Mouse (Mus musculus) kidney, embryonic 16.5 days (tissue): ENCODE measurements around the gene Plxnb2. TPM values are rescaled to one million over a fixed set of nuclear protein-coding genes. Genes with fewer than 3 reads are reported as not detected.

Source experiments
- ATAC-seq: fragments of 200-750 bp; cut with Nextera tagmentation; 2 replicates; pipeline ENCODE4 v1.8.0; 2017; ENCODE audit warnings: moderate TSS enrichment; ENCODE audit not compliant: low FRiP score, low TSS enrichment
- H3K27ac ChIP-seq: fragments of 300-500 bp; sonication (generic); 2 replicates; pipeline ENCODE4 v1.5.1; 2014; ENCODE audit warnings: low read length
- H3K27me3 ChIP-seq: fragments of 300-500 bp; sonication (generic); 2 replicates; pipeline ENCODE4 v1.6.1; 2014; ENCODE audit warnings: low read length, control low read depth, mixed read lengths; ENCODE audit not compliant: insufficient read depth
- H3K36me3 ChIP-seq: fragments of 300-500 bp; sonication (generic); 2 replicates; pipeline ENCODE4 v1.6.1; 2014; ENCODE audit warnings: low read length, control low read depth, mixed read lengths; ENCODE audit not compliant: insufficient read depth
- H3K4me1 ChIP-seq: fragments of 300-500 bp; sonication (generic); 2 replicates; pipeline ENCODE4 v1.6.1; 2014; ENCODE audit warnings: low read length, control low read depth, mixed read lengths; ENCODE audit not compliant: insufficient read depth
- H3K4me2 ChIP-seq: fragments of 300-500 bp; sonication (generic); replicated peaks from 2 replicates; pipeline ENCODE4 v1.6.1; 2014; ENCODE audit warnings: low read depth, low read length
- H3K4me3 ChIP-seq: fragments of 300-500 bp; sonication (generic); 2 replicates; pipeline ENCODE4 v1.5.1; 2014; ENCODE audit warnings: mild to moderate bottlenecking, low read length
- H3K9ac ChIP-seq: fragments of 300-500 bp; sonication (generic); replicated peaks from 2 replicates; pipeline ENCODE4 v1.6.1; 2014; ENCODE audit warnings: low read length
- H3K9me3 ChIP-seq: fragments of 300-500 bp; sonication (generic); 2 replicates; pipeline ENCODE4 v1.6.1; 2016; ENCODE audit warnings: low read length, control low read depth
- WGBS: fragments of 180-500 bp; shearing (Covaris S2); extraction: QIAGEN DNeasy Blood & Tissue Kit; methylation state at CpG from one replicate; pipeline ENCODE4 v1.1.7; 2014; 5-methylcytosine and 5-hydroxymethylcytosine counted together
- polyA plus RNA-seq: library from polyadenylated mRNA; unstranded; fragments of >200 nt; fragmentation: Nextera tagmentation; extraction: Ambion mirVana; gene quantifications from 2 replicates; pipeline ENCODE4 v1.2.1, GENCODE M21; 2015

Gene Plxnb2
- polyA plus RNA-seq, 1 experiment from 2014 or later, result 188 TPM

DNA sequence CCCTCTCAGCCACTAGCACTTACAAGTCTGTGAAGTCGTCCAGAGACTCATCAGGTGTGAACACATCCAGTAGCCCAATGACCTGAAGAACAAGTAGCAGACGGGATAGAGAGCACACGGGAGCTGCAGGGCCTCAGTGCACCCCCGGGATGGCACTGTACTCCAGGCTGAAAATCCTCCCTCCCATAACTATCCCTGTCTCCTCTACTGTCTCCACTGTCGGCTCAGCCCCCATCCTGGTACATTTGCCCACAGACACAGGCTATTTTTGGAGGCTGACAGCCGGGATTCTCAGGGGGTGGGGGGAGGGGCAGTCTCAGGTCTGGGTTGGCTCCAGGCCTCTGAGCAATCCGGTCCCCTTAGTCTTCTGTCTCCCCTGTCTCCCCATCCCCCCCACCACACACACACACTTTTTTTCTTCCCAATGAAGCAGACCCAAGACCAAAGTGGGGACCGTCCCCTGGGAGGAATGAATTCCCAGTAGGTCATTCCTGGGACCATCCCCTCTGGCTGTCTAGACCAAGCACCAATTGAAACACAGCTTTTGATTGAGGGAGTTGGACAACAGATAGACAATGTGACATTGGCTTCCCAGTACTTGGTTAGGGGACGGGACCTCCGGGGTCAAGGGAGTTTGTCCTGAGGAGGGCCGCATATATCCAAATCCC, 43.1 kb downstream of the Plxnb2 start:
- 0 out of 2 replicates have a peak, but pooled peaks cover 2% of the 10 kb centered on the region for H3K36me3 ChIP-seq
- H3K9me3 ChIP-seq, result no peaks in the 10 kb centered on the region
- no peak overlapping the region for H3K9ac ChIP-seq
- 67% methylated on average over 11 of the region's 11 CpGs for WGBS
- no peak overlapping the region for H3K4me3 ChIP-seq
- H3K4me2 ChIP-seq, result no peak overlapping the region
- ATAC-seq, result no peak
- no peak overlapping the region for H3K27ac ChIP-seq
- peaks cover 14% of the 10 kb centered on the region for H3K27me3 ChIP-seq
- H3K4me1 ChIP-seq, result peaks cover 27% of the 10 kb centered on the region

DNA sequence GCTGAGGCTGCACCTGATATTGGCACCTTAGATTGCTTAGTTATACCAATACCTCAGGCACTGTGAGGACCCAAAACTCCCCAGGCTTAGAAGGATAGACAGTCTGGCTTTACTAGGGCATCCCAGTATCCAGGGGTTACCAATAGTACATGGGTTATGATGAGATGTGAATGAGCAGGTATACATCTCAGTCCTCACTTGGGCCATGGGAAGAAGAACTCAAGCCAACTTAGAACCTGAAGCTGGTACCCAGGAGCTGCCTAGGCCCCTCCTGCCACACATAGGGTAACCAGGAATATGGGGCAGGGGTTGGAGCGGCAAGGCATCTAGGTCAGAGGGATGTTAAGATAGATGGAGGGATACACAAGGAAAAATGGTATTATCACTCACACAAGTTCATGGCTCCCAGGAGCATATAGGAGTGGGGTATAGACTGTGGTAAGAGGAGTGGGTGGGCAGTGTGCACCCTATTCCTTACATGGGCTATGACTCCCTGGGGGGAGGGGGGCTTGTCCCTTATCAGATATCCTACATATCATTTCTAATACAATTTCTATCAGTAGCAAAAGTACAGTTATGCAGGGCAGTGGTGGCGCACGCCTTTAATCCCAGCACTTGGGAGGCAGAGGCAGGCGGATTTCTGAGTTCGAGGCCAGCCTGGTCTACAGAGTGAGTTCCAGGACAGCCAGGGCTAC, 44.0 kb downstream of the Plxnb2 start:
- H3K27ac ChIP-seq, result no peak overlapping the region
- H3K4me3 ChIP-seq, result no peak overlapping the region
- no peak for ATAC-seq
- no peaks in the 10 kb centered on the region for H3K9me3 ChIP-seq
- 0 out of 2 replicates have a peak, but pooled peaks cover 2% of the 10 kb centered on the region for H3K36me3 ChIP-seq
- peaks cover 21% of the 10 kb centered on the region for H3K4me1 ChIP-seq
- 98% methylated on average over 5 of the region's 5 CpGs for WGBS
- no peak overlapping the region for H3K4me2 ChIP-seq
- H3K27me3 ChIP-seq, result peaks cover 14% of the 10 kb centered on the region
- no peak overlapping the region for H3K9ac ChIP-seq

DNA sequence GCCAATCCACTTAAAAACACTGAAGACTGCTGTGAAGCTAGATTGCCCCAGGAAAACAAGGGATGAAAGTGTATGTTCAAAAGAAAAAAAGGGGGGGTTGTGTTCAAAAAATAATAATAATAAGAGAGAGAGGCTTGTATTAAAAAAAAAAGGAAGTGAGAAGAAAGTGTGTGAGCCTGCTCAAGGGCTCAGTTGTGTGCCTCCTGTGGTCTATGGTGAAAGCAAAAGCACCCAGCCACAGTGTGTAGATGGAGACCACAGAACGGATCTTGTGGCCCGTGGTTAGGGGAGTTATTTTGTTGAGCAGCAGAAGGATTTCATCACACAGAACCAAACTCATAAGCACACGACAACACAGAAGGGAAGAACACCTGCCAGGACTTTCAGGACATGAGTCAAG, 49.3 kb downstream of the Plxnb2 start:
- no peak for ATAC-seq
- 0 out of 2 replicates have a peak, but pooled peaks cover 2% of the 10 kb centered on the region for H3K36me3 ChIP-seq
- H3K27me3 ChIP-seq, result no peaks in the 10 kb centered on the region
- peaks cover 16% of the 10 kb centered on the region for H3K4me1 ChIP-seq
- H3K9ac ChIP-seq, result no peak overlapping the region
- no peak overlapping the region for H3K4me2 ChIP-seq
- H3K9me3 ChIP-seq, result no peaks in the 10 kb centered on the region
- no peak overlapping the region for H3K27ac ChIP-seq
- WGBS, result 81% methylated on average over 3 of the region's 3 CpGs
- H3K4me3 ChIP-seq, result no peak overlapping the region

DNA sequence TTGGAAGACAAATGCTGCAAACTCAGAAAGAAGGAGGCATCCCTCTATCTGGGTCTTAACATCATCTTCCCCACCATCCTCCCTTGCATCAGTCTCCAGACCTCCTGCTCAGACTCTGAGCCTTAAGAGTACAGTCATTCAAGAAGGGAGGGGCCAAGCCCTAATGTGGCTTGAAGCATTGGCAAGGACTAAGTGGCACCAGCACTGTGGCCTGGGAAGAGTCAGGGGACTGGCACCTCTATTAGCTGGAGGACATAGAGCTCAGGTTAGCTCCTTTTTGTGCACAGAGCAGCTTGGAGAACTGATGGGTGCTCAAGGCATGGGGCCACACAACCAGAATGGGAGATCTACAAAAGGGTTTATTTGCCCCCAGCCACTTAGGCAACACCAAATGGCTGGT, 50.3 kb downstream of the Plxnb2 start:
- Histone ChIP-seq H3K27me3 (no peaks in the 10 kb centered on the region), H3K27ac (no peak overlapping the region), H3K9me3 (no peaks in the 10 kb centered on the region), H3K4me1 (peaks cover 16% of the 10 kb centered on the region), H3K9ac (no peak overlapping the region), H3K36me3 (0 out of 2 replicates have a peak, but pooled peaks cover 3% of the 10 kb centered on the region), H3K4me2 (no peak overlapping the region), H3K4me3 (no peak overlapping the region)
- ATAC-seq, result no peak

DNA sequence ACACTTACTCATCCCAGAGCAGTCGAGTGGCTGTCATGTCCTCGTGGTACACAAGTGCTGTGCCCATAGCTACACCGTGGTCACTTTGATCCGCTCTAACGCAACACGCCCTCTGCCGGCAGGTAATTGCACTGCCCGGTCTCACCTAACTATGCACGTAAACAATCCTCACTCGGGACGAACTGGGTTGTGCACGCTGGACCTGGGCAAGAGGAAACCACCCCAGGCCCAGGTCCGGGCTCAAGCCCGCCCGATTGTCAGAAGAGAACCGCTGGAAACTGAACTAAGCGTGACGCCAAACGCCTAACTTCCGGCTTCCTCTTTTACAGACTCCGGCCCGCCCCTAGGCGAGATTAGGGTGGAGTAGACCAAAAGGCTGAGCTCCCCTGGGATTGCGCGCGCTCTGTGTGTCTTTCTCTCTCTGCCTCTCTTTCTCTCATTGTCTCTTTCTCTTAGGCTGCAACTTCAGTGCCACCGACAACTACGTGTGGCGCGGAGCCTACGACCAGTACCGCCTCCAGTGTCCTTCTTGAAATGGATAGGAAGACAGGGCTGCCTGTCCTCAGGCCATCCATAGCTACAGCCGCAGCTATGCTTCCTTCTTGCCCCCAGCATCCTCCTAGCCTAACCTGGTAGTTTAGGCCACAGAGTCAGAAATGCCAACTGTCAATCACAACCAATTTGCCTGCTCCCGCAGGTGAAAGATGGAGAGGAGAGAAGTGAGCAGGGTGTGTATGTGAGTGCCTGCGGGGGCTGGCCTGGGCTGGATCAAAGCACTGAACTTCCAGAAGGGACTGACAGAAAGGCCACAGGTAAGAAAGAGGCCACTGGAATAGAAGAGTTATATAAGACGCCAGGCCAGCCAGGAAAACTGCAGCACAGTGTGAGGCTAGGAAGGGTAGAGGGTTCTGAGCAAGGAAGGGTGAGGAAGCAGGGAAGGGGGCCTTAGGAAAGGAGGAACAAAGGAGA, 51.9 kb downstream of the Plxnb2 start, which contains the start of gene Hdac10:
Gene Hdac10, minus strand, starts transcription at position 319 of the 969 bp plus-strand sequence.
- Histone ChIP-seq H3K27ac (peak within 1 kb of the TSS; percentile 81), H3K4me3 (peak within 1 kb of the TSS; percentile 65), H3K27me3 (no peaks in the 10 kb centered on the region), H3K4me1 (peaks cover 20% of the 10 kb centered on the region), H3K9me3 (no peaks in the 10 kb centered on the region), H3K9ac (peak within 1 kb of the TSS; percentile 80), H3K4me2 (peak within 1 kb of the TSS; percentile 73), H3K36me3 (0 out of 2 replicates have a peak, but pooled peaks cover 5% of the 10 kb centered on the region)
- ATAC-seq, result peak; percentile 82
- 3% methylated on average over 36 of the region's 36 CpGs for WGBS

DNA sequence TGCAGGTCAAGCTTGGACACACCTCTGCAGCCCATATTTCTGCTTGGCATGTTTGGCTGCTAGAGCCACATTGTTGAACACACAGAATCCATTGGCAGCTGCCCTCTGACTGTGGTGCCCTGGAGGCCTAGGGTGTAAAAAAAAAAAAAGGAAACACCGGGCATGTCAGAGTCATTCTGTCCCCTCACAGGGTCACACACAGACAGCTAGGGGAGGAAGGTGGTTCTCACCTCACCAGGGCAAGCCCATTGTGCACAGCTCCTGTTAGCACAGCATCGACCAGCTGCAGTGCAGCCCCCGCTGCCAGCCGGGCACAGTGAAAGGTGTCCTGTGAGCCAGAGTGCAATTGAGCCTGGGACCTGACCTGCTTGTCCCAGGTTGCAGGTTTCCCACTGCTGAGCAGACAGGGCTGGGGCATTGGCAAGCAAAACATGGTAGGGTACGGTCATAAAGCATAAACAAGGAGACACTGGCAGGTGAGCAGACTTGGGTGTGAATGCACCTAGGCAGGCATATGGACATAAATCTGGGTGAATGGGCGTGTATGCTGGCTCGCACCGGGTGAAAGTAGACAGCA, 53.1 kb downstream of the Plxnb2 start:
- H3K27me3 ChIP-seq, result no peaks in the 10 kb centered on the region
- H3K36me3 ChIP-seq, result 0 out of 2 replicates have a peak, but pooled peaks cover 3% of the 10 kb centered on the region
- peak overlapping the region; percentile 73 for H3K4me2 ChIP-seq
- no peak overlapping the region for H3K27ac ChIP-seq
- H3K4me1 ChIP-seq, result peaks cover 23% of the 10 kb centered on the region
- H3K9me3 ChIP-seq, result no peaks in the 10 kb centered on the region
- 81% methylated on average over 8 of the region's 8 CpGs for WGBS
- no peak for ATAC-seq
- H3K9ac ChIP-seq, result peak overlapping the region; percentile 80
- H3K4me3 ChIP-seq, result peak overlapping the region; percentile 65

DNA sequence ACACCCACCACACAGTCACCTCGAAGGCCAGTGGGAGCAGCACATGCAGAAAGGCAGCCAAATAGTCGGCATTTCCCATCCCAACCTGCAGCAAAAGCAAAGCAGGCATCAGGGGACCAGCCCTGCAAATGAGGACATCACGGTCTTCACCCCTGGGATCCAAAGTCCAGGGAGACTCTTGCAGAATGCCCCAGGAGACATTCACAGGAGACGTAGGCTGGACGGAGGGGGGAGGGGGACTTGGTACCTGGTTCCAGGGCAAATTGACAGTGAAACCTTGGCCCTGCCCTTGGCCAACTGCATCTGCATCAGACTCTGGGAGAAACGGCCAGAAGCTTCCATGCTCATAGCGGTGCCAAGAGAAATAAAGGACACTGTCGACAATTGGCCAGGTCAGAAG, 54.0 kb downstream of the Plxnb2 start:
- no peak for ATAC-seq
- H3K27ac ChIP-seq, result no peak overlapping the region
- H3K4me1 ChIP-seq, result peaks cover 31% of the 10 kb centered on the region
- 0 out of 2 replicates have a peak, but pooled peaks cover 3% of the 10 kb centered on the region for H3K36me3 ChIP-seq
- H3K4me2 ChIP-seq, result no peak overlapping the region
- H3K27me3 ChIP-seq, result no peaks in the 10 kb centered on the region
- no peak overlapping the region for H3K4me3 ChIP-seq
- no peak overlapping the region for H3K9ac ChIP-seq
- H3K9me3 ChIP-seq, result no peaks in the 10 kb centered on the region
- 84% methylated on average over 8 of the region's 8 CpGs for WGBS

DNA sequence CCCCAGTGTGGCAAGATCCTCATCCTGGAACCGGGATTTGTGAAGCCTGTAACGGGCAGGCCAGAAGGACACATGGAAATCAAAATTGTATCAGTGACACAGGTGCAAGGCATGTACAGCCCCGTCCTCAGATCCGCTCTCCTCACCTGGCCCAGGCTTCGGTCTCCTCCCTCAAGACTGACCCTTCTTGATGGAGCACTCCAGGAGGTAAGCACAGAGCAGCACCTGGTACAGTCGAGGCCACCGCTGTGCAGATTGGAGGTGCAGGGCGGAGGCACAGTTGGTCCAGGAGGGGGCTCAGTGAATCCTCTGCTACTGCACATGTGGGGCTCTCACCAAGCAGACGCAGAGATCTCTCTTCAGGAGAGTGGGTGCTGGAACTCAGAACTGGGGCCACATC, 55.2 kb downstream of the Plxnb2 start:
- Histone ChIP-seq H3K4me2 (no peak overlapping the region), H3K27ac (no peak overlapping the region), H3K9me3 (no peaks in the 10 kb centered on the region), H3K9ac (no peak overlapping the region), H3K36me3 (0 out of 2 replicates have a peak, but pooled peaks cover 3% of the 10 kb centered on the region), H3K27me3 (no peaks in the 10 kb centered on the region), H3K4me3 (no peak overlapping the region), H3K4me1 (peaks cover 43% of the 10 kb centered on the region)
- 94% methylated on average over 9 of the region's 9 CpGs for WGBS
- ATAC-seq, result no peak

DNA sequence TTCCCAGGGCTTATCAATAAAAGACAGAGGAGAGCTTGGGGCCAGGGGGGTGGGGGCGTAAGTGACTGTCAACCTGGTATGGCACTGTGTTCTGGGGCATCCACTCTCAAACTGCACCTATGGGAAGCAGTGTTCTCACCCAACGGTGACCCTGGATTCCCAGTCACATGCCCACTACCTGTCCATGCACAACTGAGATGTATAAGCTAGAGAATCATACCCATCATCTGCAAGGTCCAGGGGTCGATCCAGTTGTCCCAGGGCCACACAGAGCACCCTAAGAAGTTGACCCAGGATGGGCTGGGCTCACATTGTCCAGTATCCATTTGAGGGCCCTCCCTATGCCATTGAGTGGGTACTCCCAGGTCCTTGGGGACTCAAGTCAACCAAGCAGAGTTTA, 56.3 kb downstream of the Plxnb2 start:
- no peak overlapping the region for H3K4me3 ChIP-seq
- no peak overlapping the region for H3K4me2 ChIP-seq
- H3K27me3 ChIP-seq, result no peaks in the 10 kb centered on the region
- H3K4me1 ChIP-seq, result peaks cover 43% of the 10 kb centered on the region
- H3K9me3 ChIP-seq, result no peaks in the 10 kb centered on the region
- no peak for ATAC-seq
- H3K27ac ChIP-seq, result no peak overlapping the region
- no peak overlapping the region for H3K9ac ChIP-seq
- WGBS, result 89% methylated on average over 3 of the region's 3 CpGs
- H3K36me3 ChIP-seq, result 0 out of 2 replicates have a peak, but pooled peaks cover 3% of the 10 kb centered on the region
